Mouse (Mus musculus) heart, postnatal 36 days (tissue): ENCODE measurements around the gene Mettl16. TPM values are rescaled to one million over a fixed set of nuclear protein-coding genes. Genes with fewer than 3 reads are reported as not detected.

Experiments
- DNase-seq, 2 experiments: peaks; one replicate each; pipeline ENCODE4 v3.0.0; 2021 to 2022
- intact Hi-C: fragments of 180-260 bp; cut with DNase I; formaldehyde crosslinking; loops from one replicate; pipeline ENCODE4 v1.15.1; 2025
- total RNA-seq, 2 experiments: library from RNA; stranded (reverse); gene quantifications; 2 replicates each; pipeline ENCODE4 v1.2.3; 2021

The Mettl16 gene
- total RNA-seq: 10 to 100 TPM; 13.0 to 13.8 TPM

GRCm38 (mm10) chr11:74770595-74771207, at the start of gene Mettl16:
Mettl16 (plus strand) TSS chr11:74770830.
- intact Hi-C loops: loop anchor here (2.0 to 5.0 kb wide), 2 partner anchors 46 to 77 kb away; partner anchors contain the start of gene Pafah1b1
- peak; percentile 89 to 93 for DNase-seq

- no peak for DNase-seq
- intact Hi-C loops: loop anchor here (5.0 kb wide), 1 partner anchor 106 kb away; no protein-coding TSS in a partner anchor
Measured at GRCm38 (mm10) chr11:74721141-74721540, 49.5 kb upstream of the Mettl16 start.

- DNase-seq: no peak
- intact Hi-C loops: loop anchor here (5.0 kb wide), 1 partner anchor 105 kb away; no protein-coding TSS in a partner anchor
Measured at GRCm38 (mm10) chr11:74721971-74722370, 48.7 kb upstream of the Mettl16 start.

DNA sequence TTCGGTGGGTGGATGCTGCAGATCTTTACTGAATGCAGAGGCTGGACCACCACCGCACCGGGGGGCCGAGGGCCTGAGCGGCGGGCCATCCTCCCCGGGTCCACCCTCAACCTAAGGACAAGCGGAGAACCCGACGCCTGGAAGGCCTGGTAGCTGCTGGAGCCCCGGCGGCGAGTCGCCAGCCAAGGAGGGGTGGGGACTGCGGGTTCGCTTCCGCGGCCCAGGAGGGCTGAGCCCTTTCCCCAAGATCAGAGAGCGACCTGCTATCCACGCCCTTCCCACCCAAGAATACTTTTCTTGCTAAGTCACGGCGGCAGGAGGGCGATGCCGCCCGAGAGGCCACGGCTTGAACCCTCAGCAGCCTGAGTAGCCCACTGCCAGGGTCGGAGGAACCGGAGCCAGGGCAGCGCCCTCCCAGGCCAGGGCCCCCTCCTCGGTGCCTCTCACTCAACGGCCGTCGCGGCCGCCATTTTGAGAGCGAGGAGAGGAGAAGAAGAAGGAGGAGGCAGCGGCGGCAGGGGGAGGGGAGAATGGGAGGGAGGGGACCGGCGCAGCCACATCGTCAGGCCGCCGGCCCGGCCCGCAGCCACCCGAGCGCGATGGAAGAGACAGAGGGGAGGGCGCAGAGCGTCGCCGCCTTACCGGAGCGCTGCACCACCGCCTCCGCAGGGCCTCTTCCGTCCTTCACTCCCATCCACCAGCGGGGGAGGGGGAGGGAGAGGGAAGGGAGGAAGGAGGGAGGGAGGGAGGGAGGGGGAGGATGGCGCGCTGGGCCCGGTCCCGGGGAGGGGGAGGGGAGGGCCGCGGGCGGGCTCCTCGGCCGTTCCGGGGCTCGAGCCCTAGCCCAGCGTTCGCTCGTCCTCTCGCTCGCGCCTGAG, 47.0 kb upstream of the Mettl16 start:
- intact Hi-C loops: loop anchor here (1.0 to 5.0 kb wide), 3 partner anchors 47 to 104 kb away; partner anchors contain the start of genes Cluh and Mettl16
- peak; percentile 79 to 89 for DNase-seq

DNA sequence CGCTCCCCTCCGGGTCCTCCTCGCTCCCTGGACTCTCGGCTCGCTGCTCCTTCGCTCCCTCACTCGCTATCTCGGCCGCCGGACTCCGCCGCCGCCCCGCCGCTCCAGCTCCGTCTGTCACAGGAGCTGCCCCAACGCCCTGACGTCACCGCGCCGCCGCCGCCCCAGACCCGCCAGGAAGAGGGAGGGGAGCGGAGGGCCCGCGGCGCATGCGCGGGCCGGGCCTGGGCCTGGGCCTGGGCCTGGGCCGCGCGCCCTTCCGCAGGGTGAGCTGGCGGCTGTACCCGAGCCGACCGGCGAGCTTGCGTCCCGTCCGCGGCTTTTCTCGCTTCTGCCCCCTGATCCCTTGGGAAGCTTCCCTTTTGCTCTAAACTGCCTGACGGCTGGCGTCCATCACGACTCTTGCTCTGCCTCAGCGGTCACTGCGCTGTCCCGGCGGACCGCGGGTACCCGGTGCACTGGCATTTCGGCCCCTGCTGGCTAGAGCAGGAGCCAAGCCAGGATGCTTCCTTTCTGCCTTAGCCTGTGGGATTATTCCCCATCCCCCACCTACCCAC, 46.3 kb upstream of the Mettl16 start, which contains the start of gene Pafah1b1:
Pafah1b1 (minus strand) TSS at position 436 of the 557 bp plus-strand sequence.
- intact Hi-C loops: loop anchor here (2.0 to 5.0 kb wide), 2 partner anchors 46 to 103 kb away; partner anchors contain the start of gene Mettl16

DNA sequence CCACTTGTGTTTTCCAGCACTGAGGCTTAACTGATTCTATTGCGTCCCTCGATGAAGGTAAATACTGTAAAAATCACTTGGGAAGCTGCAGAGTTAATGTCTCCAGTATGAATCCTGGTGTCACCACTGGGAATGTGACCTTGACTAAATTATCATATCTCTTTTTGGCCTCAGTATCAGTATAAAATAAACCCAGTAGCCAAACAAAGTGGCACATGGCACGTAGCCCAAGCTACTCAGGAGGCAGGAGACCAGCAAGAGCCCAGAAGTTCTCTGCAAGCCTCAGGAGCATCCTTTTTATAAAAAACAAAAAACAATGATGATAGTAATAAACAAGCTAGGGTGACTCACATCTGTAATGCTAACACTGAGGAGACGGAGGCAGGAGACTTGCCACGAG, 45.4 kb upstream of the Mettl16 start:
- intact Hi-C loops: loop anchor here (2.0 kb wide), 1 partner anchor 46 kb away; the partner anchor contains the start of gene Mettl16
- peak; percentile 39 to 51 for DNase-seq

More for the DNA sequence above, 46.3 kb upstream of the Mettl16 start, which contains the start of gene Pafah1b1:
- DNase-seq: peak; percentile 95 to 97

DNA sequence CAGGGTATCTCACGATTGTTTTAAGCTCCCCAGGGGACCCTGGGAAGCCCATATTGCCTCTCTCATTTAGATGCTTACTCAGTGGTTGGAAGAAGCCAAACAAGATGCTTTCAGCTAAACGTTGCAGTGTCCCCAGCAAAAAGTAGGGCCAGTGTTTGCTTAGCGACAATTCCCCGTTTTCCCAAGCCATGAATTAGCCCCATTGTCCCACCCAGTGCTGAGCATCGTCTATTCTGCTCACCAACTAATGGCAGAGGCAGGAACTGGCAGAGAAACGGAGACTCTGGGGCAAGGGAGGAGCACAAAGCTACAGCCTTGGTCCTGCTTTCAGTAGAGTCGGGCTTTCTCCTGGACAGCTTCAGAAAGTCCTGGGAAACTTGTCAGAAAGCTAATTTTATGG, 35.7 kb upstream of the Mettl16 start:
- DNase-seq: no peak
- intact Hi-C loops: no loop called here

DNA sequence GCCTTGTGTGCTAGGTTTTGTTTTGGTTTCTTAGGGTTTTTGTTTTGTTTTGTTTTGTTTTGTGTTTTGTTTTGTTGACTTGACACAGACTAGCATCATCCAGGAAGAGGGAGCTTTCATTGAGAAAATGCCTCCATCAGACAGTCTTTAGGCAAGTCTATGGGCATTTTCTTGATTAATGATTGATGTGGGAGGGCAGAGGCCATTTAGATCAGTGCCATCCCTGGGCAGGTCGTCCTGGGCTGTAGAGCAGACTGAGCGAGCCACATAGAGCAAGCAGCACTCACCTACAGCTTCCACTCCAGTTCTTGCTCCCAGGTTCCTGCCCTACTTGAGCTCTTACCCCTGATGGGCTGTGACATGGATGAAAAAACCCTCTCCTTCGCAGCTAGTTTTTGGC, 32.8 kb upstream of the Mettl16 start:
- intact Hi-C loops: no loop called here
- no peak for DNase-seq

DNA sequence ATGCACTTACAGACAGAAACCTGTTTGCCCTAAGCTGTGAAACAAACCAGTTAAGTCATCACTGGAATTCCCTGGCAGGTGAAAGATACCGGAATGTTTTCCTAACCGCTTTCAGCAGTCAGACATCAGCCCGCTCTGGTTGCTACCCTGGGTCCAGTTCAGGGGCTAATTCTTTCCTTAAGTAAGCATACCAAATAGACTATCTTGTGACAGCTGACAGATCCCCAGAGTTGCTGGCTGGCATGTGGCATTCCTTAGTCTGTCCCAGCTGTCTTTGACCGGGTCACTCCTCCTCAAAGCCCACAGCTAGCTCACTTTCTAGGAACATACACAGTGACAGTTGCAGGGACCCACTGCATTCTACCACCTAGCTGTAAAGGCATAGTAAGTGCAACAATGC, 22.6 kb upstream of the Mettl16 start:
- intact Hi-C loops: no loop called here
- DNase-seq: peak in 1 of 2 experiments; percentile 18

- DNase-seq: no peak
- intact Hi-C loops: no loop called here
Measured at GRCm38 (mm10) chr11:74749241-74749640, 21.4 kb upstream of the Mettl16 start.

DNA sequence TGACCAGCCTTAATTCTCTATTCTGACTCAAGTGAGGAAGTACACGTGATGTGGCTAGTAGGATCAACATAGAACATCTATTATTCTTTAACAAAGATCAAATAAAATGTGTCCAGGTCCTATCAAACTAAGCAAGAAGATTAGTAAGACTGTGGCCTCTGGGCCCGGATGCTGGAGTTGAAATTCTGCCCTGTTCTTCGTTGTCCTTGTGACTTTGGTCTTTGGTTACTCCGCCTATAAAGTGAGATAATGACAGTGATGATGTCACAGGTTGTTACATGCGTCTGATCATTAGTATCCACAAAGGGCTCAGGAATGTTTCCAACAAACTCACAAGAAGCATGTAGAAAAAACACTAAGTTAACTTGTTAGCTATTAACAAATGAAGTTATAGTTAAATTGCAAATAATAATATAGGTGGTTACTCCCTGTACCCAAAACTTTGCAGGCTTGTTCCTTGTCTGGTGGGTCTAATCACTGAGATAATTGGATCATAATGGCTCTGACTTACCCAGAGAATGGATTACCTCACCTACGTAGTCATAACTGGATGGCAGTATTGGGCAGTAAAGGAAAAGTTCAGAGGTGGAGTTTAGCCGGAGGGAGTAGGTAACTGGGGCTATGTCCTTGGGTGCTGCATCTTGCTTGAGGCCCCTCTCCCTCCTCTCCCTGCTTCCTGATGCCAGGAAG, 19.8 kb upstream of the Mettl16 start:
- DNase-seq: no peak
- intact Hi-C loops: no loop called here

DNA sequence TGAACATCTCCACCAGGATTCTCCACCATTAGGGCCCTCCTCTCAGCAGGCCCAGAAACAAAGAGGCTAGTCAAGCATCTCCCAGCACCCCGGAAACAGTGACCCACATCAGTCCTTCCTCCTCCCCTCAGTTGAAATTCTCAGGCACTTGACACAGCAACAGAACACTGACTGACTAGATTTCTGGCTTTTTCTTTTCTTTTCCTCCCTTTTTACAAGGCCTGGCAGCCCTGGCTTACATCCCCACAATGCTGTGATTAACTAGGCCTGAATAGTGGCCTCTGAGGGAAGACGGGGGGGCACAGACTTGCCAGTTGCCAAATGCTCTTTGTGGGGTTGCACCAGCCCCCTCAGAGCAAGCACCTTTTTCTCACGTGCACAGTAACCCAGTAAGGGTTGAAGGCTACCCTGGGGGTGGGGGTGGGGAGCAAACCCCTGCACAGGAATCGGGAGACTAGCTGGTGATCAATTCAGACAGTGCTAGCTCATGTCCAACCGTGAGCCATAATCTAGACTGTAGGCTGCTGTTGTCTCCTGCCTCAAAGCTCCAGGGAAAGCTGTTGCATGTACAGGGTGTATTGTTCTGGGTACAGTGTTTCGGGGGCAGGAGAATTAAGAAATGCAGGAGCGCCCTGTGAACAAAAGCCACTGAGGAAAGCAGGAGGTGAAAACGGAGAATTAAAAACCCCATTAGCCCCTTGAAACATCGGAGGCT, 19.1 kb upstream of the Mettl16 start:
- intact Hi-C loops: no loop called here
- DNase-seq: no peak

- DNase-seq: peak; percentile 28 to 32
- intact Hi-C loops: no loop called here
Measured at GRCm38 (mm10) chr11:74756631-74757030, 14.0 kb upstream of the Mettl16 start.

GRCm38 (mm10) chr11:74761011-74761705, 9.5 kb upstream of the Mettl16 start:
- intact Hi-C loops: no loop called here

GRCm38 (mm10) chr11:74763960-74764625, 6.5 kb upstream of the Mettl16 start:
- intact Hi-C loops: no loop called here
- DNase-seq: no peak

More at GRCm38 (mm10) chr11:74761011-74761705, 9.5 kb upstream of the Mettl16 start:
- DNase-seq: no peak

GRCm38 (mm10) chr11:74767469-74767868, 3.2 kb upstream of the Mettl16 start:
- intact Hi-C loops: loop anchor here (5.0 kb wide), 1 partner anchor 115 kb away; no protein-coding TSS in a partner anchor
- peak in 1 of 2 experiments; percentile 14 for DNase-seq

DNA sequence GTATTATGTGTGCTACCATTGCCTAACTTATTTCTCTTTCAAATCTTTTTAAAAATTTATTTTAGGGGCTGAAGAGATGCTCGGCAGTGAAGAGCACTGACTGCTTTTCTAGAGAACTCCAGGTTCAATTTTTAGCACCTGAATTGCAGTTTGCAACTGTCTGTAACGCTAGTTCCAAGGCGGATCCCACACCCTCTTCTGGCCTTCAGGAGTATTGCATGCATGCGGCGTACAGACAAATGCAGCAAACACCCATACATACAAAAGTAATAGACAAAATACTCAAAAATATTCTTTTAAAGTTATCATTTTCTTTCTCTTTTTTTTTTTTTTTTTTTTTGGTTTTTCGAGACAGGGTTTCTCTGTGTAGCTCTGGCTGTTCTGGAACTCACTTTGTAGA, 2.6 kb upstream of the Mettl16 start:
- peak; percentile 31 to 50 for DNase-seq
- intact Hi-C loops: loop anchor here (2.0 to 5.0 kb wide), 2 partner anchors 116 to 133 kb away; no protein-coding TSS in a partner anchor

GRCm38 (mm10) chr11:74770037-74770436, 593 bp upstream of the Mettl16 start:
- DNase-seq: no peak
- intact Hi-C loops: loop anchor here (2.0 to 5.0 kb wide), 2 partner anchors 45 to 77 kb away; partner anchors contain the start of gene Pafah1b1
